Mouse (Mus musculus) stomach, embryonic 15.5 days (tissue): ENCODE measurements around the gene Bcas1. TPM values are rescaled to one million over a fixed set of nuclear protein-coding genes. Genes with fewer than 3 reads are reported as not detected.

ENCODE experiments used
- ATAC-seq: fragments of 200-750 bp; cut with Nextera tagmentation; 2 replicates; pipeline ENCODE4 v1.8.0; 2017; ENCODE audit warnings: low read depth, moderate number of reproducible peaks, moderate TSS enrichment; ENCODE audit not compliant: insufficient read depth, low FRiP score
- H3K27ac ChIP-seq: fragments of 300-500 bp; sonication (generic); 2 replicates; pipeline ENCODE4 v1.5.1; 2015; ENCODE audit warnings: mild to moderate bottlenecking, inconsistent platforms
- H3K27me3 ChIP-seq: fragments of 300-500 bp; sonication (generic); replicated peaks from 2 replicates; pipeline ENCODE4 v1.6.1; 2015; ENCODE audit warnings: inconsistent platforms
- H3K36me3 ChIP-seq: fragments of 300-500 bp; sonication (generic); 2 replicates; pipeline ENCODE4 v1.6.1; 2015; ENCODE audit warnings: inconsistent platforms
- H3K4me1 ChIP-seq: fragments of 300-500 bp; sonication (generic); 2 replicates; pipeline ENCODE4 v1.6.1; 2015; ENCODE audit warnings: inconsistent platforms
- H3K4me2 ChIP-seq: fragments of 300-500 bp; sonication (generic); 2 replicates; pipeline ENCODE4 v1.6.1; 2015; ENCODE audit warnings: mild to moderate bottlenecking, inconsistent platforms
- H3K4me3 ChIP-seq: fragments of 300-500 bp; sonication (generic); replicated peaks from 2 replicates; pipeline ENCODE4 v1.5.1; 2015; ENCODE audit warnings: inconsistent platforms
- H3K9ac ChIP-seq: fragments of 300-500 bp; sonication (generic); 2 replicates; pipeline ENCODE4 v1.6.1; 2015; ENCODE audit warnings: inconsistent platforms
- H3K9me3 ChIP-seq: fragments of 300-500 bp; sonication (generic); 2 replicates; pipeline ENCODE4 v1.6.1; 2016; ENCODE audit warnings: inconsistent platforms
- WGBS: fragments of 180-500 bp; shearing (Covaris S2); methylation state at CpG from one replicate; pipeline ENCODE4 v1.1.7; 2015; 5-methylcytosine and 5-hydroxymethylcytosine counted together
- polyA plus RNA-seq: library from polyadenylated mRNA; unstranded; fragments of >200 nt; fragmentation: Nextera tagmentation; extraction: Ambion mirVana; gene quantifications from 2 replicates; pipeline ENCODE4 v1.2.1, GENCODE M21; 2015

The Bcas1 gene
- polyA plus RNA-seq, 1 experiment from 2014 or later = 4.5 TPM

DNA sequence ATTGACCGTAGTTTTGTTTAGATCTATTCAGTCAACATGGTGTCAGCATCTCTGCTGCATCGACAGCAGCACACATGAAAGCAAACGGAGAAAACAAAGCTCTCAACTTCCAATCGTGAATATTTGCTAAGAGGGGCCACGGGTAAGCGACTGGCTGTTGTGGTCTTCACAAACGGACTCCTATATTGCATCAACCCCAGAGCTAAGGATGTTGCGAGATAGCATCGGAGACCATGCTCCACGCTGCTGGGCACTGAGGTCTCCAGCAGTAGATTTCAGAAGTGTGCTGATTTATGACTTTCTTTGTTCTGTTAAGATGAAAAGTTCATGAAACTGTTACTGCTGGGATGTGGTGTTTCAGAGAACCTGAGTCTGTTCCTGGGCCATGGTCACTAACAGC lies 54.3 kb downstream of the Bcas1 start:
- Histone ChIP-seq H3K4me3 (no peak overlapping the region), H3K27ac (no peak overlapping the region), H3K36me3 (no peaks in the 10 kb centered on the region; the same call in 1 of the 2 replicates), H3K9me3 (no peaks in the 10 kb centered on the region), H3K9ac (no peak overlapping the region), H3K4me2 (no peak overlapping the region), H3K4me1 (no peaks in the 10 kb centered on the region), H3K27me3 (no peaks in the 10 kb centered on the region)
- WGBS = 86% methylated on average over 10 of the region's 10 CpGs
- no peak for ATAC-seq

DNA sequence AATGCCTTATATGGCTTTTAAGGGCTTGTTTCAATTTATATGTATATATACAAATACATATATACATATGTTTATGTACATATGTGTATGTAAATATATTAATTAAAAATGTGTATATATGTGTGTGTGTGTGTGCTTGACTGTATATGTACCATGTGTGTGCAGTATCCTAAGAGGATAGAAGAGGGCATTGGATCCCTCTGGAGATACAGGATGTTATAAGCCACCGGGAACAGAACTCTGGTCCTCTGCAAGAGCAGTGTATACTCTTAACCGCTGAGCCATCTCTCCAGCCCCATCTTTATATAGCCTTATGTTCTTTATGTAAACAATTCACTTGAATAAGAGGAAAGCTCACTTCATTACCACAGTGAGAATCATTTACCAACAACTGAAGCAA lies 62.0 kb downstream of the Bcas1 start:
- H3K9me3 ChIP-seq = no peaks in the 10 kb centered on the region
- no peak overlapping the region for H3K4me2 ChIP-seq
- no peak overlapping the region for H3K27ac ChIP-seq
- no peaks in the 10 kb centered on the region for H3K27me3 ChIP-seq
- no peak for ATAC-seq
- 76% methylated on average over 2 of the region's 2 CpGs for WGBS
- H3K4me1 ChIP-seq = 0 out of 2 replicates have a peak, but pooled peaks cover 4% of the 10 kb centered on the region
- no peaks in the 10 kb centered on the region for H3K36me3 ChIP-seq
- no peak overlapping the region for H3K9ac ChIP-seq
- H3K4me3 ChIP-seq = no peak overlapping the region

DNA sequence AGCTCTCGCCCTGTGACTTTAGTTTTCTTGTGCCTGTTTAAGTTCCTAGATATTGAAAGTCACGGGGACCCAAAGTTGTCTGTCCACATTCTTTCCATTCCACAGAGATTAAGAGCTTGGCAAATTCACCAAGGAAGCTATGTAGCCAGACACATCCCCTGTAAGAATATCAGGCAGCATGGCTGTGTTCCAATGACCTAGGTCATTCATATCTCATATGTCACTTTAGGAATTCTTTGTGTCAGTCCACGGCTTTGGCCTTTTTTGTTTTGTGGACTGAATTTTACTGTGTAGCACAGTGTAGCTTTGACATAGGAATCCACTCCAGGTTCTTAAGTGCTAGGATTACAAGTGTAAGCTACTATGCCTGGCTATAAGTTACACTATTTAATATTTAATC lies 62.4 kb downstream of the Bcas1 start:
- no peak for ATAC-seq
- Histone ChIP-seq H3K4me3 (no peak overlapping the region), H3K4me2 (no peak overlapping the region), H3K4me1 (0 out of 2 replicates have a peak, but pooled peaks cover 4% of the 10 kb centered on the region), H3K36me3 (no peaks in the 10 kb centered on the region), H3K27ac (peak overlapping the region; percentile 67; the same call in 1 of the 2 replicates), H3K9ac (no peak overlapping the region), H3K27me3 (no peaks in the 10 kb centered on the region), H3K9me3 (no peaks in the 10 kb centered on the region)
- 34% methylated on average over 3 of the region's 3 CpGs for WGBS

DNA sequence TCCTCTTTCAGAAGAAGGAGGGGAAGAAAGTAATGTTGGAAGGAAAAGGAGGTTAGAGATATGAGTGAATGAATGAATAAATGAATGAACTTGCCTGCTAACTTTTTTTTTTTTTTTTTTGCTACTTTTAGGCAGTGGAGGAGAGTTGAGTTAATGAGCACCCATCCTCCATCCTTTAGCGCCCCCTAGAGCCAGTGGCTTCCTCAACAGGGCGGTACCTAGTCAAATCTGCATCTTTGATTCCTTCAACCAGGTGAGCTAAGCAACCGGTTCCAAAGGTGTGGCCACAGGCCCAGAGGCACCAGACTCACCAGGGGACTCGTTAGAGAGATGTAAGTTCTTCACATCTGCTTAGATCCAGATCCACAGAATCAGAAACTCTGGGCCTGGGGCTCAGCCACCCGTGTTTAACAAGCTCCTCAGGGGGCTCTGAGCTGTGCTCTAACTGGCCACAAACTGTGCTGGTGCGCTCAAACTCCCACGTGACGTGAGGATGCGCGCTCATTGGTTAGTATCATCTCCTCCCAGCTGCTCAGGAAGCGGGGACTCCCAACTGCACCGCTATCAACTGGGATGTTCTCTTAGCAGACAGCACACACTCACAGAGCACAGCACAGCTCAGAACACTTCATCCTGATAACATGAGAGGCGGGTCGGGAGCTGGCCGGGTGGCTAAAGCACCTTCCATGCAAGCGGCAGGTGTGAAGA lies 70.8 kb downstream of the Bcas1 start:
- H3K4me1 ChIP-seq = no peaks in the 10 kb centered on the region
- H3K9ac ChIP-seq = no peak overlapping the region
- H3K4me3 ChIP-seq = no peak overlapping the region
- no peak overlapping the region for H3K27ac ChIP-seq
- no peak overlapping the region for H3K4me2 ChIP-seq
- H3K36me3 ChIP-seq = no peaks in the 10 kb centered on the region
- H3K9me3 ChIP-seq = no peaks in the 10 kb centered on the region
- no peak for ATAC-seq
- H3K27me3 ChIP-seq = no peaks in the 10 kb centered on the region
- 56% methylated on average over 16 of the region's 16 CpGs for WGBS

DNA sequence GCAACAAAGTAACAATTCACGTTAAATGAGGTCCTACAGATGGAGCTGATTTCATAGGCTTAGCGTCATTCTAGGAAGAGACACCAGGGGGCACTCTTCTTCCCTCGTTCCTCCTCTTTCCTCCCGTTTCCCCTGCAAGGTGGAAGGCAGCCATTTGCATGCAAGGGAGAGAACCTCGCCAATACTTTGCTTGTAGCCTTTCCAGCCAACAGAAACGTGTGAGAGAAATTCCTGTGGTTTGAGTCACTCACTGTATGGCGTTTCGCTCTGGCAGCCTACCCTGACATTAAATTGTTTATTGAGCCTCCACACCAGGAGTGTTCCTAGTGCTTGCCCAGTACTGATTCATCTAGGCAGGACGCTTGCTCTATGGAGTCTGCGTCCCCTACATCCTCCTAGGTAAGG lies 72.7 kb downstream of the Bcas1 start:
- Histone ChIP-seq H3K27me3 (no peaks in the 10 kb centered on the region), H3K27ac (no peak overlapping the region), H3K36me3 (no peaks in the 10 kb centered on the region), H3K9me3 (no peaks in the 10 kb centered on the region), H3K4me2 (peak overlapping the region; percentile 44), H3K4me1 (no peaks in the 10 kb centered on the region), H3K4me3 (no peak overlapping the region), H3K9ac (no peak overlapping the region)
- WGBS = 13% methylated on average over 10 of the region's 10 CpGs
- ATAC-seq = peak; percentile 45; the same call in 1 of the 2 replicates

DNA sequence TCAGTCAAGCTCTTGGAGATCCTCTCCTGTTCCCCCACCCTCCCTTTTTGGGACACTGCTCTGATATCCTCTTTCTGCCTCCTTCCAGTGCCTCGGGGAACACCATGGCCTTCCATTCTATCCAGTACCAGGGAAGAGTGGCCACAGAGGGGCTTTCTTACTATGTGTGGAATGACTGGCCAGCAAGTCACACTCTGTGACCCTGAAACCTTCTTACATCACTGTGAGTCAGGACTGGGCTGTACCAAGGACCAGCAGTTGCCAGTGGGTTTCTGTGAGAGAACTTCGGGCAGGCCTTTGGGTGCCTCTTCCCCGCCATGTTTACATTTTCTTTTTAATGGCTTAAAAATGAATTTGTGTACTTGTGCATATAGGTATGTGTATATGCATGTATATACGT lies 75.4 kb downstream of the Bcas1 start:
- no peak overlapping the region for H3K4me2 ChIP-seq
- no peaks in the 10 kb centered on the region for H3K36me3 ChIP-seq
- H3K27me3 ChIP-seq = no peaks in the 10 kb centered on the region
- no peak overlapping the region for H3K27ac ChIP-seq
- no peak for ATAC-seq
- 93% methylated on average over 4 of the region's 4 CpGs for WGBS
- no peaks in the 10 kb centered on the region for H3K9me3 ChIP-seq
- no peak overlapping the region for H3K9ac ChIP-seq
- H3K4me3 ChIP-seq = no peak overlapping the region
- no peaks in the 10 kb centered on the region for H3K4me1 ChIP-seq

DNA sequence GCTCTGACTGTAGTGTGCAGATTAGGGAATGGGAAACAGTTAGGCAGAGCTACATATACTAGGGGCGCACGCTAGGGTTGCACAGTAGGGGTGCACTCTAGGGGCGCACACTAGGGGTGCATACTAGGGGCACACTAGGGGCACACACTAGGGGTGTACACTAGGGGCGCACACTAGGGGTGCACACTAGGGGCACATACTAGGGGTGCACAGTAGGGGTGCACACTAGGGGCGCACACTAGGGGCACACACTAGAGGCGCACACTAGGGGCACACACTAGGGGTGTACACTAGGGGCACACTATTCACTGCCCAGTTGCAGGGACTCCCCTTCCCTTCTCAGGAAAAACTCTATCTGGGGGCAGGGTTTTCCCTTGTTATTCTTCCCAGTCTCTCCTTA lies 75.8 kb downstream of the Bcas1 start:
- Histone ChIP-seq H3K9me3 (no peaks in the 10 kb centered on the region), H3K27ac (no peak overlapping the region), H3K27me3 (no peaks in the 10 kb centered on the region), H3K4me1 (no peaks in the 10 kb centered on the region), H3K36me3 (no peaks in the 10 kb centered on the region), H3K4me3 (no peak overlapping the region), H3K4me2 (no peak overlapping the region), H3K9ac (no peak overlapping the region)
- ATAC-seq = no peak
- 86% methylated on average over 6 of the region's 6 CpGs for WGBS

DNA sequence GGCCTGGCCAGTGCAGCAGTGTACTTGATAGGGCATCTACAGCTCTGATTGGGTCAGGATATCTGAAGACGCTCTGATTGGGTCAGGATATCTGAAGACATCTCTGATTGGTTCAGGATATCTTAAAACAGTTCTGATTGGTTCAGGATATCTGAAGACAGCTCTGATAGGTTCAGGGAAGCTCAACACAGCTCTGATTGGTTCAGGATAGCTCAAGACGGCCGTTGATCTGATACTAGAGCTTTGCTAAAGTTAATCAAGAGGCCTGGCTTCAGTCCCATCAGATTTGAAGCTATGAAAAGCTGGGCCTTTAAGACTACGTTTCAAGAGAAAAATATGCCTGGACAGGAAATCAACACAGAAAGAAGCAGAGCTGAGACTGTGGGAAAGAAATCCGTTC lies 77.9 kb downstream of the Bcas1 start:
- no peaks in the 10 kb centered on the region for H3K9me3 ChIP-seq
- H3K4me1 ChIP-seq = peaks cover 12% of the 10 kb centered on the region
- H3K4me3 ChIP-seq = no peak overlapping the region
- no peaks in the 10 kb centered on the region for H3K27me3 ChIP-seq
- 70% methylated on average over 5 of the region's 5 CpGs for whole genome bisulfite sequencing
- no peak overlapping the region for H3K4me2 ChIP-seq
- H3K27ac ChIP-seq = no peak overlapping the region
- no peak overlapping the region for H3K9ac ChIP-seq
- ATAC-seq = no peak
- H3K36me3 ChIP-seq = no peaks in the 10 kb centered on the region

DNA sequence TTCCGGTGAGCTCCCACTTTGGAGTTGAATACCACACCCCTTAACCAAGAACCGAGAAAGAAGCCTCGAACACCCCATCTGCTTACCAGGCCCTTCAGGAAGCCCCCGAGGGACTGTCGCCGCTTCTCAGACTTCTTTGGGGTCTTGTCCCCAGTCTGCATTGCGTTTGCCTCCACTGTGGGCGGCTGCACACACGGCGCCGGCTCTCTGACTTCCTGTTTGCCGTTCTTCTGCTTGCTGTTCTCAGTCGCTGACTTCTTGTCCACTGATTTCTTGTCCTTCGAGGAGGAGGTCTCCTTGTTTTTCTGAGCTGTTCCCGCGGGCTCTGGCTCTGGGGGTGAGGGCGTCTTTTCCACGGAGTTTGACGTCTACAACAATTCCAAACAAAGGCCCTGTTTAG lies 78.5 kb downstream of the Bcas1 start:
- Histone ChIP-seq H3K4me3 (no peak overlapping the region), H3K36me3 (no peaks in the 10 kb centered on the region), H3K9me3 (no peaks in the 10 kb centered on the region), H3K4me2 (no peak overlapping the region), H3K27me3 (no peaks in the 10 kb centered on the region), H3K9ac (no peak overlapping the region), H3K27ac (no peak overlapping the region), H3K4me1 (peaks cover 17% of the 10 kb centered on the region)
- ATAC-seq = no peak
- WGBS = 79% methylated on average over 19 of the region's 19 CpGs

DNA sequence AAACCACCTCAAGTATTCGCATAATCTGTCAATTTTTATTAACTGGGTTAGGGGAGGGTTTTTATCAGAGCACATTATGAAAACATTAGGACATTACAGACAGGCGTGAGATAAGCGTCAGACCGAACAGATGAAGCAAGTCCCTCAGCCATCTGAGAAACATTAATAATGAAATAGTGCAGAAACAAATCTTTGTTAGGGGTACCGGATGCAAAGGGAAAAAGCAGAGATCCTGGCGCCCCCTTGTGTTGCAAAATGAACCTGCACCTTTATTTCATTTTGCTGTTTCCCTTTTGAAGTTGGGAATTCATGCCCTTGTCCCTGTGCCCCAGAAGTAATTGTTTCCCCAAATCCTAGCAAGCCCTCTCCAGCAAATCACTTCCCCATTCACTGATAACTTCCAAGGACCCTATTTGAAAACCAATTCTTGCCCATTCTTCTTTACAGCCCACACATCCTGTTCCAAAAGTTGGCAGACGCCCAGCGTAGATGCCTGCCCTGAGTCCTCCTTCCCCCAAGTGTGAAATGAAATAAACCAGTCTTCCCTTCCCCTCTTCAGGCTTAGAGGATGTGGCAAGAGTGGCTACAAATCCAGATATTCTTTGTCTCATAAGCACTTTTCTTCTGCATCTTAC lies 80.4 kb downstream of the Bcas1 start:
- no peak overlapping the region for H3K4me2 ChIP-seq
- H3K9ac ChIP-seq = no peak overlapping the region
- H3K36me3 ChIP-seq = no peaks in the 10 kb centered on the region
- peaks cover 24% of the 10 kb centered on the region for H3K4me1 ChIP-seq
- ATAC-seq = no peak
- no peak overlapping the region for H3K4me3 ChIP-seq
- H3K9me3 ChIP-seq = no peaks in the 10 kb centered on the region
- H3K27me3 ChIP-seq = no peaks in the 10 kb centered on the region
- 36% methylated on average over 8 of the region's 8 CpGs for WGBS
- no peak overlapping the region for H3K27ac ChIP-seq

DNA sequence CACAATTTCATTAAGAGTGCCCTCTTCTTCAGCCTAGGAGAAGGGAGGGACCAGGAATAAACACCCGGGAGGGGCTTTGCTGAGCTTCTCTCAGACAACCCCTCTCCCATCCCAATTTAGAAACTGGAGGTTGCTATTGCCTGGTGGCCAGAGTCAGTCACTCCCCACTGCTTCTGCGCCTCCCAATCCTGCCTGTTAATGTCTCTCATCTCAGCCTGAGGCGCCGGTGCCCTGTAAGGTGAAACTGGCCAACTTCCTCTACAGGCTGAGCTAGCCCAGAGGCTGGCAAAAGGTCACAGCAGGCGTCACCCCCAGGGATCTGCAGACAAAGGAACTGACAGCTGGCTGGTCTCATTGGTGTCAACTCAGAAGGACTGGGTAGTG lies 82.2 kb downstream of the Bcas1 start:
- Histone ChIP-seq H3K27me3 (no peaks in the 10 kb centered on the region), H3K4me3 (no peak overlapping the region), H3K9ac (no peak overlapping the region), H3K9me3 (no peaks in the 10 kb centered on the region), H3K27ac (peak overlapping the region; percentile 87), H3K36me3 (no peaks in the 10 kb centered on the region), H3K4me1 (peaks cover 24% of the 10 kb centered on the region), H3K4me2 (0 out of 2 replicates have a peak overlapping the region, but pooled peaks have one; percentile 24)
- WGBS = 14% methylated on average over 5 of the region's 5 CpGs
- ATAC-seq = no peak

DNA sequence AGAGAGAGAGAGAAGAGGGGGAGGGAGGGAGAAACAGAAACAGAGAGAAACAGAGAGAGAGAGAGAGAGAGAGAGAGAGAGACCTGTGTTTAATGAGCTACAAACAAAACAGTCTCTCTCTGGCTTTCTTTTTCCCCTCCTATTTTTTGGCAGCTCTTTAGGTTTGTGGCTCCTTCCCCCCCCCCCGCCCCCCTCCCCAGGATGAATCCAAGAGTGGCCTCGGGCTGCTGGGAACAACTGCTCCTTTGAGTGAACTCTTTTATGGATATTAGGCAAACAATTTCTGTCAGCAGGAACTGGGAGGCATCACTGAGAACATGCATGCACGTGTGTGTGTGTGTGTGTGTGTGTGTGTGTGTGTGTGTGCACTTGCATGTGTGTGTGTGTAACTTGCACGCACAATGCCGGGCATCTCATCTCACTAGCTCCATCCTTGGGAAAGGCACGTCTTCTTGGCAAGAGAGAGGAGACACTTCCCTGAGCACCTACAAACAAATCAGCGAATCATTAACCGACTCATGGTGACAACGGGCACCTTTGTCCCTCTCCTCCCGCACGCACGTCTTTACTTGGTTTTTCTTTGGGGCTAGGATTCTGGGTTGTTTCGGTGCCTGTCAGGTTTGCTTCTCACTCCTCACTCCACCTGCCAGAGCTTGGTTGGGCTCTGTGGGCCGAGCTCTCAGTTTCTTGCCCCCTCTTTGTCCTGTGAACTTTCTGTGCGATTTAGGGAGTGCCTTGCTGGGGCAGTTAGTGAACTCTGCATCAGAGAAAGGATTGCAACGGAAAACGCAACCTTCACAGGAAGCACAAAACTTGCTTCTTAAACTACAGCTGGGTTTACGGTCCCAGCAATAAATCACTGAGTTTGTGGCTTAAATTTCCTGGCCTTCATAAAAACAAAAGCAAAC lies 82.9 kb downstream of the Bcas1 start:
- 14% methylated on average over 17 of the region's 18 CpGs for WGBS
- no peak; the same call in 1 of the 2 replicates for ATAC-seq
- Histone ChIP-seq H3K4me2 (peak overlapping the region; percentile 24), H3K9me3 (no peaks in the 10 kb centered on the region), H3K27me3 (no peaks in the 10 kb centered on the region), H3K36me3 (no peaks in the 10 kb centered on the region), H3K4me1 (peaks cover 24% of the 10 kb centered on the region), H3K4me3 (no peak overlapping the region), H3K9ac (no peak overlapping the region), H3K27ac (peak overlapping the region; percentile 87)
